Mouse (Mus musculus) adrenal gland, postnatal 4 days (tissue): ENCODE results near the gene Foxred2. TPM values are rescaled to one million over a fixed set of nuclear protein-coding genes. Genes with fewer than 3 reads are reported as not detected.
A peak's percentile ranks its signal among the peaks of the same experiment; 100 is the strongest.

Experiments
- DNase-seq, 2 experiments: peaks; one replicate each; pipeline ENCODE4 v3.0.0; 2021 to 2022; ENCODE audit warnings: low spot score in 2 of 2, mixed read lengths in 2 of 2
- long read RNA-seq, 2 experiments: library from polyadenylated mRNA; stranded (forward); transcript quantifications; one replicate each; pipeline ENCODE4 v2.0.0; 2021
- total RNA-seq, 2 experiments: library from RNA; stranded (reverse); gene quantifications; 2 replicates each; pipeline ENCODE4 v1.2.3; 2021

The Foxred2 gene
- 1 to 10 TPM; 4.9 to 5.2 TPM for total RNA-seq
- long read RNA-seq, experiment 1, partial matches to known transcripts, result 0 of 2 reads
- long read RNA-seq, experiment 1, other reads (novel, unspliced or antisense), result 1 of 2 reads
- long read RNA-seq, experiment 2, full-length matches to known transcripts, result 3 of 3 reads
- long read RNA-seq, experiment 2, partial matches to known transcripts, result 0 of 3 reads
- long read RNA-seq, experiment 2, other reads (novel, unspliced or antisense), result 0 of 3 reads

- DNase-seq, result peak; percentile 70 to 72
These were observed at the start of gene Foxred2 for GRCm38 (mm10) chr15:77956404-77956901. Foxred2 (minus strand) TSS chr15:77956722.

GRCm38 (mm10) chr15:78003929-78004328, 47.4 kb upstream of the Foxred2 start:
- no peak for DNase-seq

GRCm38 (mm10) chr15:78001400-78001799, 44.9 kb upstream of the Foxred2 start:
- DNase-seq, result no peak

GRCm38 (mm10) chr15:77988541-77988940, 32.0 kb upstream of the Foxred2 start:
- DNase-seq, result no peak

DNA sequence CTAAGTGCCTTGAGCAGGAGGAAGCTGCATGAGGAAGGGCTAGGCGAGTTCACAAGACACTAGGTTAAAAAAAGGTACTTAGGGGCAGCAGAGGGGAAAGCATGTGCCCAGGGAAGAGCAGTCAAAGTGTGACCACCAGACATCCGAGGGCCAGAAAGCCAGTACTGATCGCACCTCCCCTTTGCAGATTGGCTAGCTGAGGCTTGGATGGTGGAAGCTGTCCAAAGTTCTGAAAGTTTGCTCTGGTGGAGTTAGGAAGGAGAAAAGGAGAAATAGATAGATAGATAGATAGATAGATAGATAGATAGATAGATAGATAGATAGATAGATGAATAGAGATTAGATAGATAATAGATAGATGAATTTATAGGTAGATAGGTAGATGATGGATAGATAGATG, 26.9 kb upstream of the Foxred2 start:
- no peak for DNase-seq

GRCm38 (mm10) chr15:77982195-77982939, 25.8 kb upstream of the Foxred2 start:
- DNase-seq, result peak; percentile 54 to 67

GRCm38 (mm10) chr15:77981181-77981680, 24.7 kb upstream of the Foxred2 start:
- DNase-seq, result peak in 1 of 2 experiments; percentile 47

DNA sequence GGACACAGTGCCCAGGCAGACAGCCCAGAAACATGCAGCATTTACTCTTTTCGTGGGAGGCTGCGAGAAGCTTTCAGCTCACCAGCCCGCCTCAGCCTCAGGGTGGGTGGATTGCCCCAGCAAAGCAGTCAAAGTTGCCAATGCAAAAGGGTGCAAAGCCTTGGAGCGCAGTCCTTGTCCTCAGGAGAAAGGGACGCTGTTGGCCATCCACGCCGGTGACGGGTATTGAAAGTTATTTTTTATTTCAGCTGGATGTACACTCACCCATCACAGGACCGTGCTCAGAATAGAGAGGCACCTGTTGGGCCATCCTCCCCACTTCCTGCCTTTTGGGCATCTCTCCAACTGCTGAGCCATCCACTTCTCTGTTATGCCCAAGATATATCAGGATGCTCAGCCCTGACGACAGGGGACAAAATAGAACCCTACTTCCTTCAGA, 22.9 kb upstream of the Foxred2 start:
- no peak for DNase-seq

DNA sequence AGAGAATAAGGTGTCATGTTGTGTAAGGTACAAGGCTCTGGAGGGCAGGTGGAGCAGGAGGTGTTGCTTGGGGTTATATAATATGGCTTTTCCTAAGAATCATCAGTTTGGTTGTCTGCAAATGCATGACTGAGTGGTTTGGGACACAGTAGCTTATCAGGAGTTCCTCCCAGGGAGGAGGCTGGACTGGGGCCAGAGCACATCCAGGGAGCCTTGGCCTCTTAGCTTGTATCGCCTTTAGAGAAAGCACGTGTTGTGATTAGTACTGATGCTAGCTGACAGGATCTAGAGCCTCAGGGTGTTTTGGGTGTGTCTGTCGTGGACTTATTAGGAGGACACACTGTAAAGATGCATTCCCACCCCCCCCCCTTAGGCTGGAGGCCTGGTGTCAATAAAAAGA, 21.1 kb upstream of the Foxred2 start:
- DNase-seq, result no peak

DNA sequence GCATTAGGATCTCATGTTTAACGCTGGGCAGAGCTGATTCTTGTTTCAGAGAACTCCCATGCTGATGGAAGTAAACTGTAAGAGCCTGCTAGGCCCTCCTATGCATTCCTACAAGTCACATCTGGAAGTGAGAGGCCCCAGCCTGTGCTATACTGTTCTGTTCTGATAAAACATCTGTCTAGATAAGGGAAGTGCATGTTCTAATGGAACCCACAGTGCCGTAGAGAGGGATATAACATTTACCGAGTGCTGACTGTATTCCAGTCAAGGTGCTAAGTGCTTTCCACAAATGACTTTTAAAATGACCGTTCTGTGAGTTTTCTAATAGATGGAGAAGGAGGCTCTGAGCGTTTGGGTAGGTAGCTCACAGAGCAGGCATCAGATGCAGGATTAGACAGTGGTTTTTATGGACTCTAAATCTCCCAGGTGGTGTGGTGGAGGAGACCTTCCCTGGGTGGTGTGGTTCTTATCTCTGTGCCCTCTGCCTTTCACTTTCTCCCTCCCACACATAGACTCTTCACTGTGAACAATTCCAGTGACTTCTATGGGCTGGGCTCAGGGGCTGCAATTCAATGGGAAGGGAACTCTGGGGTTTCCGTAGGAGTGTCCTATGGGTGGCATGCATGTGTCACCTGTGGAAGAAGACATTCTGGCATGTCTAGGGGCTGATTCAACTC, 17.8 kb upstream of the Foxred2 start:
- DNase-seq, result no peak

- DNase-seq, result peak; percentile 86 to 91
These were observed 14.2 kb upstream of the Foxred2 start, which contains the start of gene Eif3d for GRCm38 (mm10) chr15:77970470-77971292. Eif3d (minus strand) TSS chr15:77970813.

GRCm38 (mm10) chr15:77969940-77970469, 13.5 kb upstream of the Foxred2 start:
- DNase-seq, result no peak

GRCm38 (mm10) chr15:77965117-77965528, 8.6 kb upstream of the Foxred2 start:
- no peak for DNase-seq

GRCm38 (mm10) chr15:77962447-77962846, 5.9 kb upstream of the Foxred2 start:
- no peak for DNase-seq

DNA sequence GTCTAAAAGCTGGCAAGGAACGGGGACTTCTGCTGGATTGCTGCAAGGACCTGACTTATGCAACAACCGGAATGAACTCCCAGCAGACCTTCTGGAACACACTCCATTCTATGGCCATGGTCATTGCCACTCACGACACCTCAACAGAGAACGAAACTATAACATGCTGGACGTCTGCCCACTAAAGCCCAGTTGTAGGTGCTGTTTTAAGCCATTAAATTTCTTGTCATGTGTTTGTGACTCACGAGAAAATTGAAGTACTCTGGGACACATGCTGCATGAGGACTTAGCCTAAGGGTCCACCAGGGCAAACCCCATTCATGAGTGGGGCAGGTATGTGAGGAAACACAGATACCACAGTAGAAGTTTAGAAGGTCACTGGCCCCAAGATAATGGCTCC, 4.2 kb upstream of the Foxred2 start:
- no peak for DNase-seq

- DNase-seq, result no peak
These were observed 1.5 kb upstream of the Foxred2 start for GRCm38 (mm10) chr15:77958071-77958470.

DNA sequence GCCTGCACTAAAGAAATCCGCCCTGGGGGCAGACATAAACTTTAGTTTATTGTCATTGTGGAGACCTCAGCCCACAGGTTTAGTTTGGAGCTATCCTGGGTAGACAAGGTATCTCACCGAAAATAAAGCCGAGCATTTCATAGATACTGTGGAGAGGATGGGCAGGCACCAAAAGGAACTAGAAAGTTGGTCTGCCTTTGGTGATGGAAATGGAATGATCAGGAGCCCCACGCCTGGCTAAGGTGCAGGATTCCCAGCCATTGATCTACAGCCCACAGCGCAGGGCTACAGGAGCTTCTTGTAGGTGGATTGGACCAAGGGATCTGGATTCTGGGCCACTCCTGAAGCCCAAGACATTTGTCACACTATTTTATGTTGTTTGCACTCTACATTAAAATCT, 1.1 kb upstream of the Foxred2 start:
- no peak for DNase-seq

DNA sequence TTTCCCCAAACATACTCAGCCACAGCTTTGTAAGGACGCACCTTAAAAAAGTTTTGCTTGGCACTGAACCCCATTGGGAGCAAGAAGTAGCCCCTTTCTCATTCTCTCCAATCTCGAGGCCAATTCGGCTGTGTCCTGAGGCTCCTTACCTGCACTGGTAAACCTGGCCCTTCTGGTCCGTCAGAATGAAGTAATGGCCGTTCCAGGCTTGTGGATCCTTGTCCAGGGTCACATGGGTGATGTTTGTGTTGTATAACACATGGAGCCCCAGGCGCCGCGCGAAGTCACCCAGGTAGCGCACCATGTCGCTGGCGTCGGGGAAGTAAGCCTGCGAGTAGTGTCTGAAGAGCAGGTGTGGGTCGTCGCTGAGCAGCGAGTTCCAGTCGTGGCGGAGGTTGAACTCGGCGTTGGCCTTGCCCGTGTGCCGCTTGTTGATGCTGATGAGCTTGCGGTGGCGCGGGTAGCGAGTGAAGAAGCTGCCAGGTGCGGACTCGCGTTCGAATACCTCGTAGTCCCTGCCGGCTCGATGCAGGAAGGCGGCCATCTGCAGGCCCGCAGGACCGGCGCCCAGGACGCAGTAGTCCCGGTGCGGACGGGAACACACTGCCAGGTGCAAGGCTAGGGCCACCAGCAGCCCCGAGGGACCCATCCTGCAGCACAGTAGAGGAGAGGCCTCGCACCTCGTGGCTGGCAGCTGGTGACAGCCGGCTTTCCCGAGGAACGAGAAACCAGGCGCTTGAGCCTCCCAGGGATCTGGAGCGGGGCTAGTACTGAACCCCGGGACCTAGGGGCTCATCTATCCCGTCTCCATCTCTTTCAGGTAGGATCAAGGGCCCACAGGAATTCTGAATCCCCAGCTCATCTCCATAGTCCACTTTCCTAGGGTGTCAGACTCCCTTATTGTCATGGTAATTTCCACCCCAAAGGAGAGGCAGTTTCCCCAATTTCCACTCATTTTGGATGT, 800 bp downstream of the Foxred2 start:
- no peak for DNase-seq

DNA sequence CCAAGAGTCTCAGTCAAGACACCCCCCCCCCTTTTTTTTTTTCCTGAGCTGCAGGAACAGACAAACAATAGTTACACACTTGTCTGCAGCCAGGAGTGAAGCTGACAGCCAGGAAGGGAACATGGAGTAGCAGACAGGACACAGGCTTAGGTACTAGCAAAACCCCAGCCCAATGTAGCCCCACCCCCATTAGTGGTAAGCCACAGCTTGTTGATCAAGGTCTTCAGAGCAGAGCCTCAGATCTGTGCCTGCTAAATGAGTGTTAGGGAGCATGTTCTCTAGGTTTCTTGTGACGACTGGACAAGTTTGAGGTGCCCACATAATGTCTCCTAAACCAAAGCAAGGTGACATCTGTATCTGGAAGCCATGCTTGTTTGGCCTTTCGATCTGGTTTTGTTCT, 2.2 kb downstream of the Foxred2 start:
- no peak for DNase-seq
